Mouse (Mus musculus): ENCODE results near the gene Catsperd.

DNA sequence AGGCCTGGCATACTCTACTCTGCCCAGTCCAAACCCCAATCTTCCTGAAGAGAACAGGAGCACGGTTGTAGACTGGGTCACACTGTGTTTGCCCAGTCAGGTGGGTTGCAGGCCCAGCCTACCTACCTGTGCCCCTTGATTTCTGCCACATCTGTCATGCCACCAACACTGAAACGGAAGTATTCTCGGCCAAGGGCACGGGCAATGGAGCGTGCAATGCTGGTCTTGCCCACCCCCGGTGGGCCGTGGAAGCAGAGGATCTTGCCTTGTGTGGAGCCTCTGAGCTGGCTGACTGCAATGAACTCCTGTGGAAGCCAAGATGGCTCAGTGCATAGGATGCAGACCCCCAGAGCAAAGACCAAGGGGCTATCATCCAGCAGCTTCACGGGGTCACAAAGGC, 10.3 kb upstream of the Catsperd start:
- no peak for TF ChIP-seq JUN (IDR thresholded peaks at IDR 0.05; ENCODE audit: insufficient read depth, low read depth, low read length)
- no peak for TF ChIP-seq CTCF (conservative IDR thresholded peaks at IDR 0.05 in 1 of 2, IDR thresholded peaks at IDR 0.05 in 1 of 2; ENCODE audit: low read depth in 2 of 2, low read length in 2 of 2)
- no peak for TF ChIP-seq UBTF (IDR thresholded peaks at IDR 0.05; ENCODE audit: low read depth, low read length)
- no peak for TF ChIP-seq IRF4 (IDR thresholded peaks at IDR 0.05; ENCODE audit: low read depth, low read length)
- no peak for TF ChIP-seq E2F4 (IDR thresholded peaks at IDR 0.05; ENCODE audit: insufficient replicate concordance, low read depth, low read length)
